Mouse (Mus musculus) G1E (cell line): ENCODE data around the gene Upk1b. TPM values are rescaled to one million over a fixed set of nuclear protein-coding genes. Genes with fewer than 3 reads are reported as not detected.

Source experiments
- ATAC-seq: 2 replicates; pipeline ENCODE4 v1.8.0; 2016; ENCODE audit warnings: mild to moderate bottlenecking; ENCODE audit not compliant: insufficient number of reproducible peaks, poor library complexity, low FRiP score, severe bottlenecking; ENCODE audit errors: extremely low read depth
- DNase-seq: peaks from one replicate; pipeline ENCODE4 v3.0.0; 2012; ENCODE audit warnings: low spot score
- H3K27me3 ChIP-seq: 2 replicates; pipeline ENCODE4 v1.6.1; 2012; ENCODE audit warnings: mild to moderate bottlenecking, low read length, inconsistent platforms; ENCODE audit not compliant: insufficient read depth
- H3K36me3 ChIP-seq: replicated peaks from 2 replicates; pipeline ENCODE3; 2012; ENCODE audit warnings: mild to moderate bottlenecking, inconsistent platforms
- H3K4me1 ChIP-seq: 2 replicates; pipeline ENCODE4 v1.6.1; 2012; ENCODE audit warnings: low read depth, low read length, inconsistent platforms, mixed read lengths; ENCODE audit not compliant: insufficient read depth
- H3K4me3 ChIP-seq: 2 replicates; pipeline ENCODE4 v1.5.1; 2012; ENCODE audit warnings: low read depth, mild to moderate bottlenecking, inconsistent platforms, low read length, moderate library complexity, mixed read lengths
- H3K9me3 ChIP-seq: replicated peaks from 2 replicates; pipeline ENCODE4 v1.6.1; 2012; ENCODE audit warnings: inconsistent platforms
- CTCF ChIP-seq: IDR thresholded peaks from 2 replicates; pipeline ENCODE4 v1.5.1; 2012; ENCODE audit warnings: low read depth, low read length, inconsistent platforms, mixed read lengths
- GATA1 ChIP-seq: IDR thresholded peaks from 2 replicates; pipeline ENCODE4 v1.6.1; 2012; ENCODE audit warnings: borderline replicate concordance, low read length, inconsistent platforms, mixed read lengths
- GATA2 ChIP-seq: IDR thresholded peaks from 2 replicates; pipeline ENCODE4 v1.6.1; 2012; ENCODE audit warnings: low read depth, low read length, inconsistent platforms, borderline replicate concordance
- POLR2AphosphoS5 ChIP-seq: IDR thresholded peaks from 2 replicates; pipeline ENCODE4 v1.6.1; 2012; ENCODE audit warnings: low read depth, low read length, inconsistent platforms; ENCODE audit not compliant: insufficient replicate concordance
- TAL1 ChIP-seq: conservative IDR thresholded peaks from 2 replicates; pipeline ENCODE4 v1.6.1; 2012; ENCODE audit warnings: low read depth, low read length, inconsistent platforms, mixed read lengths
- polyA plus RNA-seq: library from polyadenylated mRNA; stranded (reverse); fragments of >175 nt; gene quantifications from 2 replicates; pipeline ENCODE4 v1.2.3, GENCODE M21; 2012
- total RNA-seq, 2 experiments: library from RNA; stranded (forward) in 1 of 2; stranded (reverse) in 1 of 2; fragments of 200-1000 nt in 1 of 2; fragments of >200 nt in 1 of 2; fragmentation: Nextera tagmentation in 1 of 2; gene quantifications; 2 replicates each; pipeline ENCODE4 v1.2.3; 2014 to 2017

Gene Upk1b
- total and polyA plus RNA-seq, 3 experiments: 0.38 TPM; not detected in 2

DNA sequence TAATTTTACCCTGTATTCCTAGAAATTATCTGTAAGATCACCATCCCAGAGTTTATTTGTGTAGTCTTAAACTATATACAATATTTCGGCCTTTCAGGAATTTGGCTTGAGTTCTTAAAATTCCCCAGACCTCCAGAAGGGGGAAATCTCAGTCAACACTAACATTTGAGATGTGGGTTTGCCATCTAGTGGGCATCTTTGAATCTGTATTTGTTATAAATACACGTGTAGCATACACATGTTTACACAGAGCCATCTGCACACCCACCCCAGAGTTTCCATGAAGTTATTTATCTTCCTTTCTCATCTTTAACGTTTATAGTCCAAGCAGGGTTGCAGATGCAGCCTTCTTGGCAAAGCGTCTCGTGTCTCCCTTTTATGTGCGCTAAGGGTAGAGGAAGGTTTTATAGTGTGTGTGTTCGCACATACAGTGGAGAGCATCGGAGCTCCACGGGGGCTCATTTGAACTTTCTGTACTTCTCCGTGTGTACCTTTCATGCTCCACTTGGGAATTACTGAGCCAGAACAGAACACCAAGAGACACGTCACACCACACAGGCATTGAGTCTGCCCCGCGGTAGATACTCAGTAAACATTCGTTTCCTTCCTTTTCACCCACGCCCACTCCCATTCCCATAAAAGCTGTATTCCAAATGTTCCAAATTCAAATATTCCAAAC, 70.4 kb downstream of the Upk1b start:
- no peaks in the 10 kb centered on the region for H3K27me3 ChIP-seq
- no peak for TF ChIP-seq POLR2AphosphoS5
- no peak for TF ChIP-seq CTCF
- no peak for TF ChIP-seq GATA1
- TF ChIP-seq GATA2: no peak
- no peak for TF ChIP-seq TAL1
- H3K4me3 ChIP-seq: no peak overlapping the region
- H3K9me3 ChIP-seq: no peaks in the 10 kb centered on the region
- DNase-seq (no peak), ATAC-seq (no peak)
- no peaks in the 10 kb centered on the region for H3K4me1 ChIP-seq
- H3K36me3 ChIP-seq: no peaks in the 10 kb centered on the region

DNA sequence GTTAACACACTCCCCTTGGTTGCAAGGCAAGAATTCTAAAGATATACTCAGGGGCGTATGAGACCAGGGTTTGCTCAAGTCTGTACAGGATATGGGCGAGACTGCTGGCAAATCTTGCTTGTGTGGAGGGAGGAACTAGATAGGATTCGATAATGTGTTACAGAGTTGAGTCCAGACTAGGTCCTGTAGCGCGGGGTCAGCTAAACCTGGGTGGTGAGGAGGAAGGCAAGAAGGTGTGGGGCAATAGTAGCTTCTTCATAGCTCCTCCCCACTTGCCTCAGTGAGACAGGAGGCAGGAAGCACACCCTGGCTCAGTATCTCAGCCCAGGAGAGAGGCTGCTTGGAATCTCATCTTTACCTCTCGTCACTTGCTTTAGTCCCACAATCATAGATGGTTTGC, 71.0 kb downstream of the Upk1b start:
- no peaks in the 10 kb centered on the region for H3K36me3 ChIP-seq
- no peaks in the 10 kb centered on the region for H3K27me3 ChIP-seq
- DNase-seq (no peak), ATAC-seq (no peak)
- no peaks in the 10 kb centered on the region for H3K9me3 ChIP-seq
- no peaks in the 10 kb centered on the region for H3K4me1 ChIP-seq
- H3K4me3 ChIP-seq: no peak overlapping the region
- TF ChIP-seq TAL1: no peak
- no peak for TF ChIP-seq POLR2AphosphoS5
- no peak for TF ChIP-seq GATA2

DNA sequence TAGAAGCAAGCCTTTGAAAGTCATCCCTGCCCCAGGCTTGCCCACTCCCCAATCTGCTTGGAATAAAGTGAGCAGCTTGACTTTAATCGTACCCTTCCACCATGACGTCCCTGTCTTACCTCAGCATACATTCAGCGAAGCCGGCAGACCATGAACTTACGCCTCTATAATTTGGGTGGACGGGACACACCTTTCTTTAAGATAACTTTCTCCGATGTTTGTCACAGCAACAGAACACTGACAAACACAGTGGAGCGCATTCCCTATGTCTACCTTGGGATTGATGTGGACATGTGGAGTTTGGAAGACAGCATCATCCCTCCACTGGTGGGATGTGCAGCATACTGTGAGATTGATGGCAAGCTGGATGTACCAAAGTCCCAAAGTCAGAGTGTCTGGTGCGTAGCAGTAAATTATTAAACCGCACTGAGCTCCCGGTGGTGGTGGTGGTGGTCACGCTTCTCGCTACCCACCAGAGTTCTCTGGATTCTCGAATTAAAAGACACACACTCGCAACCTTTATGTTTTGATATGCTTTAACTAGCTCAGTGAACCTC, 71.5 kb downstream of the Upk1b start:
- DNase-seq: no peak
- TF ChIP-seq CTCF (no peak), TAL1 (no peak), POLR2AphosphoS5 (no peak)

DNA sequence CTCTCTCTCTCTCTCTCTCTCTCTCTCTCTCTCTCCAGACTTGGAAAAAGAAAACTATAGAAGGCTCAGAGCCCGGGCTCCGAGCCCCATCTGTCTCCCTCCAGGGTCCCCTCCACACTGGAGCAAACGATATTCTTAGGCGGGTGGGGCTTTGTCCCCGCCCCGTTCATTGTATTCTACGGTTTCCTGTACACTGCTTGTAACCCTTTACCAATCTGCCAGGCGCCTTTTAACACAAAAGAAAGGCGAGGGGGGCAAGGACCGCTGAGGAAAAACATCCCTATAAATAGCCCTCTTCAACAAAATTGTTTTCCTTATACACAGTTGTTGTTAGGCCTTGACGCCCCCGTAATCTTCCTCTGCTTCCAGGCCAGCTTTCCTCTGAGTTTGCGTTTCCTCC, 75.2 kb downstream of the Upk1b start:
- ATAC-seq: no peak
- no peak for TF ChIP-seq TAL1
- no peaks in the 10 kb centered on the region for H3K27me3 ChIP-seq
- no peak overlapping the region for H3K4me3 ChIP-seq
- H3K4me1 ChIP-seq: no peaks in the 10 kb centered on the region
- no peaks in the 10 kb centered on the region for H3K36me3 ChIP-seq
- DNase-seq: no peak
- no peaks in the 10 kb centered on the region for H3K9me3 ChIP-seq

More for the DNA sequence above, 71.5 kb downstream of the Upk1b start:
- Histone ChIP-seq H3K27me3 (no peaks in the 10 kb centered on the region), H3K36me3 (no peaks in the 10 kb centered on the region), H3K4me1 (no peaks in the 10 kb centered on the region), H3K9me3 (no peaks in the 10 kb centered on the region), H3K4me3 (no peak overlapping the region)
- no peak for ATAC-seq

DNA sequence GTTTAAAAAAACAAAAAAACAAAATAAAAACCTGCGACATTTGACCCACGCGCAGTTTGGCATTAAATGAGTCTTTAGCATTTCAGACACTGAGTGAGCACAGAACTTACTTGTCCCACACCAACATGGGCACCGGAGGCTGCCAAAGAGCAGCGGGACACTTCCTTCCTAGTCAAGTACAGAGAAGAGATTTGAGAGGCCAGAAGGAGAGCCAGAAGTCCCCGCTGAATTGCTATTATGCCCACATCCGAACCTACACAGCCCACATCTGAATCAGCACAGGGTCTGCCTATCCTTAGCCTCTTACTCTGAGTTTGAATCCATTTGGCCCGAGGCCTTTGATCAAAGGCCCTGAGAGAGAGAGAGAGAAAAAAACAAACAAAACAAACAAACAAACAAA, 75.9 kb downstream of the Upk1b start:
- Histone ChIP-seq H3K36me3 (no peaks in the 10 kb centered on the region), H3K9me3 (no peaks in the 10 kb centered on the region), H3K27me3 (no peaks in the 10 kb centered on the region), H3K4me3 (no peak overlapping the region), H3K4me1 (no peaks in the 10 kb centered on the region)
- DNase-seq (no peak), ATAC-seq (no peak)
- TF ChIP-seq TAL1: no peak
- no peak for TF ChIP-seq CTCF
- TF ChIP-seq GATA1: no peak
- no peak for TF ChIP-seq GATA2
- TF ChIP-seq POLR2AphosphoS5: no peak

Other genes starting within 250 kb of the Upk1b start
- 148 and 206 TPM in 2 replicates for gene Tmem39a, start 241.6 kb downstream of the Upk1b start, total RNA-seq (2014; fragmentation: Nextera tagmentation)
- 53.5 and 62.1 TPM in 2 replicates for gene Tmem39a, start 241.6 kb downstream of the Upk1b start, total RNA-seq (2017)
- gene Tmem39a, start 241.6 kb downstream of the Upk1b start, polyA plus RNA-seq: 10.7 and 17.3 TPM in 2 replicates
- gene Arhgap31, start 87.1 kb downstream of the Upk1b start, total RNA-seq (2014; fragmentation: Nextera tagmentation): not detected in 2 replicates
- gene Arhgap31, start 87.1 kb downstream of the Upk1b start, total RNA-seq (2017): 0.06 and 0.16 TPM in 2 replicates
- gene Arhgap31, start 87.1 kb downstream of the Upk1b start, polyA plus RNA-seq: 0.01 and 0.02 TPM in 2 replicates
- gene B4galt4, start 58.1 kb downstream of the Upk1b start, total RNA-seq (2014; fragmentation: Nextera tagmentation): not detected in 2 replicates
- not detected in 2 replicates for gene B4galt4, start 58.1 kb downstream of the Upk1b start, total RNA-seq (2017)
- not detected in 2 replicates for gene B4galt4, start 58.1 kb downstream of the Upk1b start, polyA plus RNA-seq
- not detected in 2 replicates for gene 4930435E12Rik, start 28.4 kb upstream of the Upk1b start, total RNA-seq (2014; fragmentation: Nextera tagmentation)
- 0.55 TPM in 1 of 2 replicates, not detected in the other for gene 4930435E12Rik, start 28.4 kb upstream of the Upk1b start, total RNA-seq (2017)
- not detected in 2 replicates for gene 4930435E12Rik, start 28.4 kb upstream of the Upk1b start, polyA plus RNA-seq
- gene Igsf11, start 92.3 kb upstream of the Upk1b start, total RNA-seq (2014; fragmentation: Nextera tagmentation): not detected in 2 replicates
- gene Igsf11, start 92.3 kb upstream of the Upk1b start, total RNA-seq (2017): 0.05 and 0.06 TPM in 2 replicates
- gene Igsf11, start 92.3 kb upstream of the Upk1b start, polyA plus RNA-seq: not detected in 2 replicates